Mouse (Mus musculus) liver, embryonic 15.5 days (tissue): ENCODE measurements around the gene Ptprd. TPM values are rescaled to one million over a fixed set of nuclear protein-coding genes. Genes with fewer than 3 reads are reported as not detected.

Source experiments
- ATAC-seq: fragments of 200-750 bp; cut with Nextera tagmentation; 2 replicates; pipeline ENCODE4 v1.8.0; 2017; ENCODE audit warnings: moderate number of reproducible peaks, mild to moderate bottlenecking, moderate library complexity; ENCODE audit not compliant: insufficient read depth
- H3K27ac ChIP-seq: fragments of 300-500 bp; sonication (generic); replicated peaks from 2 replicates; pipeline ENCODE4 v1.5.1; 2015; ENCODE audit warnings: mild to moderate bottlenecking, inconsistent platforms
- H3K27me3 ChIP-seq: fragments of 300-500 bp; sonication (generic); 2 replicates; pipeline ENCODE4 v1.6.1; 2015; ENCODE audit warnings: mild to moderate bottlenecking, inconsistent platforms
- H3K36me3 ChIP-seq: fragments of 300-500 bp; sonication (generic); replicated peaks from 2 replicates; pipeline ENCODE4 v1.6.1; 2015; ENCODE audit warnings: moderate library complexity, mild to moderate bottlenecking, inconsistent platforms
- H3K4me1 ChIP-seq: fragments of 300-500 bp; sonication (generic); replicated peaks from 2 replicates; pipeline ENCODE4 v1.6.1; 2015; ENCODE audit warnings: inconsistent platforms
- H3K4me2 ChIP-seq: fragments of 300-500 bp; sonication (generic); 2 replicates; pipeline ENCODE4 v1.6.1; 2015; ENCODE audit warnings: moderate library complexity, mild to moderate bottlenecking, inconsistent platforms
- H3K4me3 ChIP-seq: fragments of 300-500 bp; sonication (generic); replicated peaks from 2 replicates; pipeline ENCODE4 v1.5.1; 2015; ENCODE audit warnings: mild to moderate bottlenecking, inconsistent platforms
- H3K9ac ChIP-seq: fragments of 300-500 bp; sonication (generic); 2 replicates; pipeline ENCODE4 v1.6.1; 2015; ENCODE audit warnings: moderate library complexity, mild to moderate bottlenecking, inconsistent platforms
- H3K9me3 ChIP-seq: fragments of 300-500 bp; sonication (generic); replicated peaks from 2 replicates; pipeline ENCODE4 v1.6.1; 2016; ENCODE audit warnings: inconsistent platforms
- WGBS: fragments of 180-500 bp; shearing (Covaris S2); methylation state at CpG from one replicate; pipeline ENCODE4 v1.1.7; 2015; ENCODE audit warnings: mixed read lengths; ENCODE audit not compliant: insufficient replicate concordance; 5-methylcytosine and 5-hydroxymethylcytosine counted together
- polyA plus RNA-seq: library from polyadenylated mRNA; unstranded; fragments of >200 nt; fragmentation: Nextera tagmentation; extraction: Ambion mirVana; gene quantifications from 2 replicates; pipeline ENCODE4 v1.2.1, GENCODE M21; 2015

Ptprd gene
- polyA plus RNA-seq, 1 experiment from 2014 or later = 4.8 TPM

DNA sequence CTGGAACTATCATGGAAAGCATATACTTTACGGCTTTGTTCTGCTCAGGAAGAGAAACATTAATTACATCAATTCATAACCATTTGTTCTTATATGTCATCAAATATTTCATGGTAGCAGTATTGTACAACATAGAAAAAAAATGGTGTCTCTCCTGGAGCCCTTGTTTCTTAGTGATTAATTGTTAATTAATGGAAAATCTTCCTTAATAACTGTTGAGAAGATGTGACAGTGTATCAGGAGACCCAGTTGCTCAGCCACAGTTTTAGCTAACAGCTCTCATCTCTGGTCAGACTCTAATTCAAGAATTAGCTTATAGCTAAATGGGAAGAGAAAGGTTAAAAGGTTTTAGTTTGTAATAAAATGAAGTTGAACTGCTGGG is 69.0 kb downstream of the Ptprd start:
- Histone ChIP-seq H3K4me2 (no peak overlapping the region), H3K4me1 (no peaks in the 10 kb centered on the region), H3K4me3 (no peak overlapping the region), H3K9ac (no peak overlapping the region), H3K36me3 (no peaks in the 10 kb centered on the region), H3K27me3 (no peaks in the 10 kb centered on the region), H3K9me3 (no peaks in the 10 kb centered on the region), H3K27ac (no peak overlapping the region)
- no peak for ATAC-seq
- WGBS = 64% methylated on average over 1 of the region's 1 CpGs

DNA sequence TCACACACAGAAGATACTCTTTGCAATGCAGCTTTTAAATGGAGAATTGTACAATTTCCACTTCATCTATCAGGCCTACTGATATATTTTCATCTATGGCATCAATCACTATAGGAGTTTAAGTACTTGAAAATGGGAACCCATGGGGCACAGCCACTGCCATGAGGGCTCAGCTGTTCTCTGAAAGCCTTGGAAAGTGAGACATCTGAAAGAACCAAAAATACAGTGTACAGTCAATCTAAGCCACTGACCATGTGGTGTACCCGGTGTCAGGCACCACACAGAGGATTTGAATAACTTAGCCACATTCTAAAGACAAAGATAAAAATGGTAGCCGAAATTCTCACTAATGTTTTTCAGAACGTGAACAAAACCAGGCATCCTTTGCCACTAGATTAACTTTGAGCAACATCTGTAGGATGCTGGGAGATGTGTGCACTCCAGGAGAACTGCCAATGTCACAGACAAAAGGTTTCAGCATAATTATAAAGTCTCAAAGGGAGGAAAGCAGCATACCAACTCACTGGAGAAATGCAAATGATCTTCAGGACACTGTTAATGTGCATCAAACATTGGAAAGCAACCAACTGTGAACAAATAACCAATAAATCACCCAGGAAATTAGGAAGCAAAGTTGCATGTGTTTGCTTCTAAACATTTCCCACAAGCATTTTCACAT is 69.5 kb downstream of the Ptprd start:
- ATAC-seq = no peak
- Histone ChIP-seq H3K9ac (no peak overlapping the region), H3K36me3 (no peaks in the 10 kb centered on the region), H3K27me3 (no peaks in the 10 kb centered on the region), H3K4me3 (no peak overlapping the region), H3K4me2 (no peak overlapping the region), H3K9me3 (no peaks in the 10 kb centered on the region), H3K27ac (no peak overlapping the region), H3K4me1 (no peaks in the 10 kb centered on the region)
- 50% methylated on average over 3 of the region's 3 CpGs for WGBS

DNA sequence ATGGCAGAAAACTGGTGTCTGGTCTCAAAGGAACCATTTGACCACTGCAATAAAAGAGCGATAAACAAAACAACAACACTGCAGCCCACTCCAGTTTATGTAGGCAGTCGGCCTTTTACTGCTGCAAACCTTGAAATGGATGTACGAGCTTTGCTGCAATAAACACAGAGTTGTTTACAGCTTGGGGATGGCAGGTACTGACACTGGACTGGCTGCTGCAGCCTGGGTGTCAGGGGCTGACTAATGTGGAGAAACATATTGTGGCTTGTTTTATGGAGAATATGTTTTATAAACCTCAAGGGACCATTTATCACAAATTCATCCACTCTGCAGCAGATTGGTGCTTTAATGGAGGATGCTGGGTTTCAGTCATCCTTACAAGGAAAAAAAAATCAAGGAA is 100.9 kb downstream of the Ptprd start:
- Histone ChIP-seq H3K27me3 (no peaks in the 10 kb centered on the region), H3K4me2 (no peak overlapping the region), H3K27ac (no peak overlapping the region), H3K9me3 (no peaks in the 10 kb centered on the region), H3K9ac (no peak overlapping the region), H3K4me3 (no peak overlapping the region), H3K4me1 (no peaks in the 10 kb centered on the region), H3K36me3 (no peaks in the 10 kb centered on the region)
- ATAC-seq = no peak
- 42% methylated on average over 3 of the region's 3 CpGs for WGBS

DNA sequence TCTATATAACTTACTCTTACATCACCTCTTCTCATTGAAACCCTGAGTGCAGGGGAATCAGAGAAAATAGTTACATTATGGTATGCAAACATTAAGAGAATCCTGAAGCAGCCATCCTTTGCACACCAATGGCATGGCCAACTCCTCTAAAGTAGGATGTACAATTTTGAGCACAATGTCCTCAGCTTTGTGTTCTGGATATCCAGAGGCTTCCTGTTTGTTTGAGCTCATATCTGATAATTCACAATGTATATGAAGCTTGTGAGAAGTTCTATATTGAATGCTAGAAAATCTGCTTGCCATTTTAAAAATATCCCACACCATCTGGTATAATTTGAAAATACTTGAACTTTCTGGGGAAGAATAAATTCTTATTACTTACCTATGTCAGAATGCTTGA is 114.2 kb downstream of the Ptprd start:
- Histone ChIP-seq H3K9ac (no peak overlapping the region), H3K4me1 (no peaks in the 10 kb centered on the region), H3K36me3 (no peaks in the 10 kb centered on the region), H3K27ac (no peak overlapping the region), H3K9me3 (no peaks in the 10 kb centered on the region), H3K27me3 (no peaks in the 10 kb centered on the region), H3K4me2 (no peak overlapping the region), H3K4me3 (no peak overlapping the region)
- ATAC-seq = no peak

DNA sequence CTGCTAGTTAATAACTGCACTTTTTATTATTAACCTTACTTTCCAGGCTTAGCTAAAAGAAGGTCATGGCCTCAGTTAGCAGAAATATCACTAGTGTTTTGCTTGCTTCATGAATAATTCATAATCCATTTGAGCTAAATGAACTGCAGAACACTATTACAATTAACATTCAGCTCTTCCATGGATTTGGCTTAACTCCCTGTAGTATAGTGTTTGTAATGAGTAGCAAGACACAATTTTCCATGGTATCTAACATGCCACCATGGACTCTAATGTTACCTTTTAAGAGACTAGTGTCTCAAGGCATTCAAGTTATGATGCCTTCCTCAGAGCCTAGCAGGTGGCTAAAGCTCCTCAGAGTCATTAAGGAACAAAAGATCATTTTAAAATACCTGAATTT is 129.0 kb downstream of the Ptprd start:
- Histone ChIP-seq H3K27ac (no peak overlapping the region), H3K27me3 (no peaks in the 10 kb centered on the region), H3K36me3 (no peaks in the 10 kb centered on the region), H3K9ac (no peak overlapping the region), H3K9me3 (no peaks in the 10 kb centered on the region), H3K4me3 (no peak overlapping the region), H3K4me2 (no peak overlapping the region), H3K4me1 (no peaks in the 10 kb centered on the region)
- ATAC-seq = no peak

DNA sequence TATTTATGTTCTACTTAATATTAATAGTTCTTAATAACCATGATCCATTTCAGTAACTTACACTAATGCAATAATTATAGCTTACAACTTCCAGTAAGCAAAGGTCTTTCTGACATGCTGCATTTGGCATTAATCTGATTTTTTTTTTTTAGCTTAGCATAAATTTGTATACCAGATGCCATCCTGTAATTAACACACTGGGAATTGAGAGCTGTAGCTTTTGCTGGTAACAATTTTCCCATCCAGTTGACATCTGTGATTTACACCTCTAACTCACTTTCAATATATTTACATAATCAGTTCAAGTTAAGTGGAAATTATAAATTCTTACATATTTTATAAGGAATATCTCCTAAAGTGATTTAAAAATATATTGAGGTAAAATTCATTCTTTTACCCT is 134.3 kb downstream of the Ptprd start:
- Histone ChIP-seq H3K9me3 (no peaks in the 10 kb centered on the region), H3K9ac (no peak overlapping the region), H3K4me3 (no peak overlapping the region), H3K4me1 (no peaks in the 10 kb centered on the region), H3K27ac (no peak overlapping the region), H3K36me3 (no peaks in the 10 kb centered on the region), H3K27me3 (no peaks in the 10 kb centered on the region), H3K4me2 (no peak overlapping the region)
- ATAC-seq = no peak

DNA sequence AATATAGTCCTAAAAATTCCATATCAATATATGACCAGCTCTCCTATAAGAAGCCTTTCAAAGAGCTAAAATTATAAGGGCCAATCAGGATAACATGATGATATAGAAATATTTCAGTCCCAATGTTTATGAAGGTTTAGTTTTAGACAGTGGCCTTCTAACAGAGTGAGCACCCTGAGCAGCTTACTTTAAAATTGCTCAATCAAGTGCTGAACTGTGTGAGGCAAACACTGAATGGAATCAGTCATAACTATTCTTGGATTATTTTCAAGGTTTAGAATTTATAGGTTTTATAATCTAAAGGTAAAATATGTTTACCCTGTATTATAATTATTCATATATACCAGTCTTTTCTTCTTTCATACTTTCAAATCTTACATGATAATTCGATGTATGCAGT is 134.7 kb downstream of the Ptprd start:
- H3K27me3 ChIP-seq = no peaks in the 10 kb centered on the region
- H3K36me3 ChIP-seq = no peaks in the 10 kb centered on the region

DNA sequence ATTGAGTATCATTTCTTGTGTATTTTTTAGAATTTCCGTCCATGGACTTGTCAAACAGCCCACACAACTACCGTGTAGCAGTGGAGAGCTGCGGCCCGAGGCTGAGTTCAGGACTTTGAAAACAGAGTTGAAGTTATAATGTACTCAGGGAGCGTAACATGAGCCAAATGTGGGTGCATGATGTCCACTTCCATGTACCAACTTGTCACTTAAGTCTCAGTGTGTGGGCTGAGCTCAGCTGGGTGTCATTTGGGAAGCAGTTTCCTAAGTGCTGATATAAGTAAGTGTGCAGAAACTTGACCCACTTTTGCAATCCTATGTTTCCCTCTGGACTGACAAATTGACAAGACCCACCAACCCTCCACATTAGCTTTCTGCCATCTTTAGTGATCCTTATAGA is 173.4 kb downstream of the Ptprd start:
- Histone ChIP-seq H3K27me3 (no peaks in the 10 kb centered on the region), H3K4me1 (no peaks in the 10 kb centered on the region), H3K36me3 (no peaks in the 10 kb centered on the region), H3K9ac (no peak overlapping the region), H3K9me3 (no peaks in the 10 kb centered on the region), H3K4me2 (no peak overlapping the region), H3K27ac (no peak overlapping the region), H3K4me3 (no peak overlapping the region)
- ATAC-seq = no peak
- WGBS = 75% methylated on average over 5 of the region's 5 CpGs

More for the DNA sequence above, 134.7 kb downstream of the Ptprd start:
- Histone ChIP-seq H3K4me3 (no peak overlapping the region), H3K4me1 (no peaks in the 10 kb centered on the region), H3K4me2 (no peak overlapping the region), H3K9ac (no peak overlapping the region), H3K27ac (no peak overlapping the region), H3K9me3 (no peaks in the 10 kb centered on the region)
- 50% methylated on average over 1 of the region's 1 CpGs for WGBS
- no peak for ATAC-seq

DNA sequence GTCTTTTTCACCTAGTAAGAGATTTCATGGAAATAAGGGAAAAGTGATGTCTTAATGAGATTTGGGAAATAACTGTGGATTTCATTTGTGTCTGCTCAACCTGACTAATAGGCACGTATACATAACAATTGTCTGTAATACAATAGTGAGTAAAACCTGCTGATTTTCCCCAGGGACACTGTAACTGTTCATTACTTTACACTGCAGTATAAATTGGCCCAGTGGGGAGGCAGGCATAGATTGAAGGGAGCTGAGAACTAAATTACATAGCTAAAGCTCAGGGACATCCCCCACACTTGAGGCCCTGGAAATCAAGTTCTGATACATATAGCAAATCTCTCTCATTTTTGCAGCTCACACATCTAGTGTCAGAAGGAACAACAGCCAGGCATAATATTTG is 209.7 kb downstream of the Ptprd start:
- H3K4me3 ChIP-seq = no peak overlapping the region
- H3K4me1 ChIP-seq = no peaks in the 10 kb centered on the region
- H3K9ac ChIP-seq = no peak overlapping the region
- H3K36me3 ChIP-seq = no peaks in the 10 kb centered on the region
- WGBS = 52% methylated on average over 1 of the region's 1 CpGs
- no peak overlapping the region for H3K27ac ChIP-seq
- no peaks in the 10 kb centered on the region for H3K27me3 ChIP-seq
- ATAC-seq = no peak
- H3K4me2 ChIP-seq = no peak overlapping the region
- no peaks in the 10 kb centered on the region for H3K9me3 ChIP-seq

DNA sequence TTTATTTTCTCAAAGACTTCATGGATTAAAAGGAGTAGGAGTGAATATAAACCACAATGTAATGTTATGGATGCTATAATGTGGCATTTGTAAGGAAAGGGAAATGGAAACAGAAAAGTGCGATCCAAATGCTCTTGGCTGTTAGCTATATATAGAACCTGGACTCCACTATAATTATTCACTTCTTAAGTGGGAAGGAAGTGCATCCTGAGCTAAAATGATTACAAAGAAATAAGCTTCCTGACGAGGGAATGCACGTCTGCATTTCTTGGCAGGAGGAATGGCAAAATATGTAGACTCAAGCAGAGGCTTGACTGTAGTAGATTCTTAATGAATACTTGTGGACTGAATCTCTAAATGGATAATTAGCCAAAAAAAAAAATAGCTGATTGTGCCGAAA is 219.1 kb downstream of the Ptprd start:
- H3K27me3 ChIP-seq = no peaks in the 10 kb centered on the region
- no peaks in the 10 kb centered on the region for H3K36me3 ChIP-seq
- H3K27ac ChIP-seq = no peak overlapping the region
- no peaks in the 10 kb centered on the region for H3K4me1 ChIP-seq
- no peak overlapping the region for H3K9ac ChIP-seq
- ATAC-seq = no peak
- 63% methylated on average over 4 of the region's 4 CpGs for WGBS
- no peak overlapping the region for H3K4me2 ChIP-seq
- no peaks in the 10 kb centered on the region for H3K9me3 ChIP-seq
- H3K4me3 ChIP-seq = no peak overlapping the region

DNA sequence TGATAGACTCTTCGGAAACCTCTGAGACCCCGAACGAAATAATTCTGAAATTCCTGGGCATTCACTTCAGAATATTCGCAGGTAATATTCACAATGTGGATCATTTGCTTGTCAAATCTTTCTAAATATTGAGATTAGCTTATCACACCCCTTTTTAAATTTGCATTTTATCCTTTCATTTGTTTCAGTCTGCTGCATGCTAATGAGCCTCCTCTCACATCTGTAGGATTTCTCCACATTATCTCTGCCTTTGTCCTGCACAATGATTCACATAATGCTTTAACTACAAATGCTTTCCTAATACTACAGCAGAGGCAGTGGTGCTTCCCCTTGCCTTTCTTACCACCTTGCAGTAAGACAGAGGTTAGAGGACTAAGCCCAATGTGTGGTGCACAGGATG is 229.7 kb downstream of the Ptprd start:
- Histone ChIP-seq H3K4me1 (no peaks in the 10 kb centered on the region), H3K9ac (no peak overlapping the region), H3K36me3 (no peaks in the 10 kb centered on the region), H3K4me2 (no peak overlapping the region), H3K9me3 (no peaks in the 10 kb centered on the region), H3K27ac (no peak overlapping the region), H3K4me3 (no peak overlapping the region), H3K27me3 (no peaks in the 10 kb centered on the region)
- 71% methylated on average over 4 of the region's 4 CpGs for WGBS
- no peak for ATAC-seq

DNA sequence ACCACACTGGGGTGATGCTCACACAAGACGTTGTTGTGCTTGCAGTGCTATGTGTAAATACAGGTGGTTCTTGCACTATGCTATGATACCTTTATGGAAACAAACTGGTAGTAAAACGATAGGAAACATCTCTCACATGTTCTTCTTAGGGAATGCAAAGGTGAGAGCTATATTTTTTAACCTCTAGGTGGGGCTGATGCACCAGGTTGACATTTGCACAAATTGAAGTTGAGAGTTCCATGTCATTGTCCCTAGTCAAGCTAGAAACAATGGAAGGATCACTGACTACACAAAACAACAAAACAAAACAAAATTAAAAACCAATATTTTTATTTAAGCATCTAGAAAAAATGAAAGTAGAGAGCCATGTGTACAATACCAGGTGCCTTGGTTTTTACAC is 250.1 kb downstream of the Ptprd start:
- ATAC-seq = no peak
- no peaks in the 10 kb centered on the region for H3K27me3 ChIP-seq
- no peak overlapping the region for H3K9ac ChIP-seq
- no peaks in the 10 kb centered on the region for H3K36me3 ChIP-seq
- H3K4me2 ChIP-seq = no peak overlapping the region
- 21% methylated on average over 2 of the region's 2 CpGs for WGBS
- H3K9me3 ChIP-seq = no peaks in the 10 kb centered on the region
- H3K4me1 ChIP-seq = no peaks in the 10 kb centered on the region
- H3K4me3 ChIP-seq = no peak overlapping the region
- H3K27ac ChIP-seq = no peak overlapping the region
